Mouse (Mus musculus) embryonic fibroblast, embryonic 13.5 days (primary cell): ENCODE data around the gene Pip4k2a.

Experiments
- CTCF ChIP-seq: IDR thresholded peaks from 2 replicates; pipeline ENCODE4 v1.5.1; 2011; ENCODE audit warnings: mild to moderate bottlenecking, control low read depth, low read length, moderate library complexity, borderline replicate concordance; ENCODE audit not compliant: insufficient read depth
- POLR2A ChIP-seq: IDR thresholded peaks from 2 replicates; pipeline ENCODE4 v1.6.1; 2011; ENCODE audit warnings: low read depth, mild to moderate bottlenecking, control low read depth, low read length, moderate library complexity

DNA sequence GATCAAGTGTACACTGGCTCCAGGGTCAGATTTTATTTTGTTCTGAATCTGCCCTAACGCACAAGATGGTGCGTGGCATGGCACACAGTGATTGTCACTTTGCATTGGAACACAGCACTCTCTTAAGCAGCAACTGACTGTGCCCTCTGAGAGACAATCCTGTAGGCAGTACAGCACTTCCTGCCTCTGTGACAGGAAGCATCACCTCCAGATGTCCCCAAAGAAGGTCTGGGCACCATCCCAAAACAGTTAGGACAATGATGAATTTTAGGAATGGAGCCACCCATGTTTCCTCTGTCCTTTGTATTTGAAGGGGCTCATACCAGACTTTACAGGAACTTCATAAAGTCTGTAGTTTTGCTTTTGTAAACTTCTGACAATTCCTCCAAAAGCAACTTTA is 54.0 kb downstream of the Pip4k2a start:
- TF ChIP-seq POLR2A = no peak
- no peak for TF ChIP-seq CTCF
